18 mouse cellular contexts compared by ENCODE assay signal in genomic region chr7:55573339-55573738, GRCm38 (mm10).
DNase-seq lines count a peak whose midpoint lies in the region; ATAC-seq and TF ChIP-seq lines count a peak whose summit lies in the region.
"Had no signal": no experiment of that assay in that cellular context is flagged by ENCODE, and none has a peak within 500 bp of the region (broad histone marks: within the 10 kb centered on the region; RNA-seq: fewer than 3 reads in every experiment).

No protein-coding gene starts in this region.

- no peaks in the 10 kb centered on the region for H3K27me3 ChIP-seq in forebrain, embryonic 11.5 days (ENCODE audit: control insufficient read depth, insufficient read depth, low read length)
- no peaks in the 10 kb centered on the region for H3K27me3 ChIP-seq in forebrain, postnatal 0 days (ENCODE audit: insufficient read depth, low read length)
- no peaks in the 10 kb centered on the region for H3K27me3 ChIP-seq in heart, embryonic 12.5 days (replicated peaks)
- H3K27me3 ChIP-seq: Patski had no signal

- ATAC-seq in forebrain, embryonic 11.5 days (replicated peaks; ENCODE audit: low FRiP score), result no peak
- ATAC-seq in forebrain, postnatal 0 days, result no peak
- ATAC-seq in heart, embryonic 12.5 days (ENCODE audit: insufficient number of reproducible peaks, low FRiP score), result no peak
- ATAC-seq: activated CD4-positive, CD25-positive, alpha-beta regulatory T cell, adult 4 months; CD4-positive, CD25-positive, alpha-beta regulatory T cell, adult 4 months; Patski had no signal

- no peaks in the 10 kb centered on the region for H3K4me1 ChIP-seq in forebrain, embryonic 11.5 days (replicated peaks; ENCODE audit: control insufficient read depth, insufficient read depth, low read length)
- H3K4me1 ChIP-seq in forebrain, postnatal 0 days (ENCODE audit: insufficient read depth), result no peaks in the 10 kb centered on the region
- no peaks in the 10 kb centered on the region for H3K4me1 ChIP-seq in heart, embryonic 12.5 days (replicated peaks)

- WGBS in forebrain, embryonic 11.5 days, result 87% methylated on average over 7 of the region's 7 CpGs
- 89% methylated on average over 7 of the region's 7 CpGs for WGBS in forebrain, postnatal 0 days
- 76% methylated on average over 7 of the region's 7 CpGs for WGBS in heart, embryonic 12.5 days

- H3K9me3 ChIP-seq in forebrain, embryonic 11.5 days (ENCODE audit: control insufficient read depth, low read length), result no peaks in the 10 kb centered on the region
- no peaks in the 10 kb centered on the region for H3K9me3 ChIP-seq in forebrain, postnatal 0 days (ENCODE audit: low read length)
- H3K9me3 ChIP-seq in heart, embryonic 12.5 days (replicated peaks), result no peaks in the 10 kb centered on the region
- H3K9me3 ChIP-seq: G1E had no signal

- TF ChIP-seq CTCF in forebrain, postnatal 0 days (IDR thresholded peaks at IDR 0.05; ENCODE audit: low read depth), result no peak

- no peaks in the 10 kb centered on the region for H3K36me3 ChIP-seq in forebrain, embryonic 11.5 days (ENCODE audit: control insufficient read depth, insufficient read depth, low read length)
- no peaks in the 10 kb centered on the region for H3K36me3 ChIP-seq in forebrain, postnatal 0 days (ENCODE audit: insufficient read depth)
- H3K36me3 ChIP-seq in heart, embryonic 12.5 days, result no peaks in the 10 kb centered on the region
- H3K36me3 ChIP-seq: G1E had no signal

- no peak overlapping the region for H3K27ac ChIP-seq in forebrain, embryonic 11.5 days (ENCODE audit: low read depth, low read length)
- H3K27ac ChIP-seq in forebrain, postnatal 0 days (ENCODE audit: low read depth, low read length), result no peak overlapping the region
- no peak overlapping the region for H3K27ac ChIP-seq in heart, embryonic 12.5 days (ENCODE audit: poor library complexity, severe bottlenecking)

- no peak overlapping the region for H3K4me2 ChIP-seq in forebrain, embryonic 11.5 days (ENCODE audit: low read depth, low read length, severe bottlenecking)
- H3K4me2 ChIP-seq in forebrain, postnatal 0 days (ENCODE audit: low read depth), result no peak overlapping the region
- no peak overlapping the region for H3K4me2 ChIP-seq in heart, embryonic 12.5 days

- peak; percentile 50 for DNase-seq in forebrain, embryonic 11.5 days (ENCODE audit: low spot score)
- DNase-seq in forebrain, postnatal 0 days, result no peak
- DNase-seq in heart, adult 11 months, result peak; percentile 88
- DNase-seq: adrenal gland, adult 2 months; adrenal gland, adult 8-10 months; adrenal gland, postnatal 10 days; adrenal gland, postnatal 14 days; adrenal gland, postnatal 25 days; adrenal gland, postnatal 36 days; B cell, adult 2 months; cerebellum, adult 11 months; cerebellum, adult 11-12 months; cerebellum, adult 18-20 months had no signal

- H3K4me3 ChIP-seq in forebrain, embryonic 11.5 days (ENCODE audit: low read depth, low read length), result no peak overlapping the region
- no peak overlapping the region for H3K4me3 ChIP-seq in forebrain, postnatal 0 days (ENCODE audit: low read depth, low read length)
- H3K4me3 ChIP-seq in heart, embryonic 12.5 days, result no peak overlapping the region

- no peak overlapping the region for H3K9ac ChIP-seq in forebrain, embryonic 11.5 days (ENCODE audit: low read length)
- no peak overlapping the region for H3K9ac ChIP-seq in forebrain, postnatal 0 days
- H3K9ac ChIP-seq in heart, embryonic 12.5 days, result no peak overlapping the region
